Mouse (Mus musculus) lung, postnatal 10 days (tissue): Measurements from ENCODE around the gene Tdpoz4.
"Not testable (repeated sequence)": the region's sequence is repeated elsewhere in the genome, so short reads cannot be mapped to it uniquely, and the experiment has no call there.

Source experiments
- DNase-seq: peaks from one replicate; pipeline ENCODE4 v3.0.0; 2021

Gene Tdpoz4

DNA sequence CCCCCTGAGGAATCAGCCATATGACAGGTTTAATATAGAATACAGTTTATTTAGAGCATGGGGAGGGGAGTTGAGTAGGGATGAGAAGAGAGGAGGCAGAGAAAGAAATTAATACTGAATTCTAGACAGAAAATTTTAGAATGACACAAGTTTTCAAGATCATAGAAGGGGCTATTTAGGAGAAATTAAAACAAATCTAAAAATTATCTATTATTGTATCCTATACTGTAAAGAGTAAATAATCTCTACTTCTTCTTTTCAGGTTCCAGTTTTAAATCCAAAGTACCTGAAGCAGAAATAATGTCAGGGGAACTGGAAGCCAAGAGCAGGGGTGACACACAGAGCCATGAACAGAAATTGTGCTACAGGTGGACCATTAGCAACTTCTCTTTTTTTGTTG lies at the start of gene Tdpoz4:
Tdpoz4 (plus strand) TSS at position 301 of the 400 bp plus-strand sequence.
- not testable (repeated sequence) for DNase-seq

DNA sequence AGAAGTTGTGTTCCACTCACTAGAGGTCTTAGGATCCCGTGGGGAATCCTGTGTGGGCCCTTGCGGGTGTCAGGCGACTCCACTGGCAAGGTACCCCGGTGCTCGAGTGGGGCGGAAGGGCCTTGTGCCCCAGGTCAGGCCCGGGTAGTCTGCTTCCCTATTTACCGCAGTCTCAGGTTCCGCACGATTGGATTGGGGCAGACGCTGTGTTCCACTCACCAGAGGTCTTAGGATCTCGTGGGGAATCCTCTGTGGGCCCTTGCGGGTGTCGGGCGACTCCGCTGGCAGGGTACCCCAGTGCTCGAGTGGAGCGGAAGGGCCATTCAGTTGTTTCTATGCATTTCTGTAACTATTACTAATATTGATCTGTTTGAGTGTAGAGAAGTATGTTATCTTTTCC lies 42.2 kb upstream of the Tdpoz4 start:
- not testable (repeated sequence) for DNase-seq

DNA sequence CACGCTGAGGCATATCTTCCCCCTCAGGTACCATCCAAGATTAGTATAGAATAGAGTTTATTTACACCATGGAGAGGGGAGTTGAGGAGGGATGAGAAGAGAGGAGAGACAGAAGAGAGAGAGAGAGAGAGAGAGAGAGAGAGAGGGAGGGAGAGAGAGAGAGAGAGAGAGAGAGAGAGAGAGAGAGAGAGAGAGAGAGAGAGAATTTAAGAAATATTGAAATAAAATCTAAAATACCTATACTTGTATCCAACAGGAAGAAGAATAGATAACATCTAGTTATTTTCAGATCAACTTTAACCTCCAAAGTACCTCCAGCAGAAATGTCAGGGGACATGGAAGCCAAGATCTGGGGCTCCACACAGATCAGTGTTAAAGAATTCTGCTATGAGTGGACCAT lies 23.5 kb upstream of the Tdpoz4 start, which contains the start of gene Gm5773:
Gm5773 (plus strand) TSS at position 301 of the 400 bp plus-strand sequence.
- DNase-seq, result not testable (repeated sequence)

DNA sequence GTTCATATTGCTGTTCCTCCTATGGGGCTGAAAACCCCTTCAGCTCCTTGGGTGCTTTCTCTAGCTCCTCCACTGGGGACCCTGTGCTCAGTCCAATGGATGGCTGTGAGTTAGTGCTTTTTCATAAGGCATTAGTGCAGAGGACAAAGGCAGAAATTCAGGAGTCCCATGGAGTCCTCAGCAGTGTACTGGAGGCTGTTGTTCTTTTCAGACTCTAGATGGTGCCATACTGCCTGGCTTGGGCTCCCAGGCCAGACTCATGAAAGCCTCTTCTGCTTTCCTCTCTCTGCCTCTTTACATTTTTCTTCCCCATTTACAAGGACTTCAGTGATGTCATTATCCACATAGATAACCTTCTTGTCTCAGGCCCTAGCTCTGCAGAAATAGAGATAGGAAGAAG lies 17.1 kb downstream of the Tdpoz4 start:
- not testable (repeated sequence) for DNase-seq

DNA sequence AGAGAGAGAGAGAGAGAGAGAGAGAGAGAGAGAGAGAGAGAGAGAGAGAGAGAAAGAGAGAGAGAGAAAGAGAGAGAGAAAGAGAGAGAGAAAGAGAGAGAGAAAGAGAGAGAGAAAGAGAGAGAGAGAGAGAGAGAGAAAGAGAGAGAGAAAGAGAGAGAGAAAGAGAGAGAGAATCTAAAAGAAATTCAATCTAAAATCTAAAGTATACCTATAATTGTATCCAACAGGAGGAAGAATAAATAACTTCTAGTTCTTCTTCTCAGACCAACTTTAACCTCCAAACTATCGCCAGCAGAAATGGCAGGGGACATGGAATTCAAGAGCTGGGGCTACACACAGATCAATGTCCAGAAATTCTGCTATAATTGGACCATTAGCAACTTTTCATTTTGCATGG lies 29.5 kb downstream of the Tdpoz4 start, which contains the start of gene Tdpoz3:
Tdpoz3 (plus strand) TSS at position 301 of the 400 bp plus-strand sequence.
- DNase-seq, result not testable (repeated sequence)
